Mouse (Mus musculus) cerebellum, postnatal 10 days (tissue): ENCODE measurements at regions not wholly inside any gene's neighbourhood (a gene's known extent, or its start where the extent isn't known, plus 50 kb on each side); places are given as distances from the start of the nearest gene placed in this dataset.
A peak's percentile ranks its signal among the peaks of the same experiment; 100 is the strongest.

Source experiments
- DNase-seq, 2 experiments: peaks; one replicate each; pipeline ENCODE4 v3.0.0; 2021; ENCODE audit warnings: mixed read lengths in 2 of 2

DNA sequence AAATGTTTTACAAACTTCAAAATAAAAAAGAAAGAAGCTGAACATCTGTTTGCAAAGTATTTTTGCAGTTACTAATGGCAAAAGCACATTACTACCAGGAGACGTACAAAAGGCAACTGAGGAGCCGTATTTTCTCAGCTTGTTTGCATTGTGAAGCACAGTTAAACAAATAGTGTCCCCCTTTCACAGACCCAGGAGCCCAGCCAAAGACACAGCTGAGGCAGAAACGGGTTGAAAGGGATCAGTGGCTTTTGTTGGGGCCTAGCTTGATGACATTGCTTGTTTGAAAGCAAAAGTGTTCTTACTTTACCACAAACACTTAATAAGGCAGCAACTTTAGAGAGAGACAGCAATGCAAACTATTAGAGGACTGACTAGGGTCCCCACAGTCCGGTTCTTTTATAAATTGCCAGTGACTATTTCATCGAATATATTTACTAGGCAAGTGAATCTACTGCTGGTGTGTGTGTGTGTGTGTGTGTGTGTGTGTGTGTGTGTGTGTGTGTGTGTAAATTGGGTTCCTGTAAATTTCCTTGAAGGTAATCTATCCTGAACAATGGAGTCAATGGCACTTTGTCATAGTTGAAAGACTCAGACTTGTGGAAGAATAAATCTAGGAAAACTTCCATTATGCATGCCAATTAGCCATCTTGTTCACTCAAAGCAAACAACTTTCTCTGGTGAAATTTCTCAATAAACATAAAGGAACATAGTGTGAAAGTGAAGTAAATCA, 57.8 kb upstream of the Epha7 start:
- peak in 1 of 2 experiments; percentile 16 for DNase-seq

GRCm38 (mm10) chr4:28762378-28762777, 50.6 kb upstream of the Epha7 start:
- no peak for DNase-seq
